Mouse (Mus musculus): ENCODE data around the gene Cd99l2.
"Not testable (repeated sequence)": the region's sequence is repeated elsewhere in the genome, so short reads cannot be mapped to it uniquely, and the experiment has no call there.

Cd99l2 gene

GRCm38 (mm10) chrX:71492634-71493278 lies at the start of gene Cd99l2:
TSS of gene Cd99l2 (minus strand) at chrX:71492849.
- in situ Hi-C loops (cut with MboI; ENCODE audit: low sequenced_read_pairs), result no loop called here

- in situ Hi-C loops (cut with MboI; ENCODE audit: low sequenced_read_pairs), result no loop called here
Measured at GRCm38 (mm10) chrX:71540821-71541510, 48.3 kb upstream of the Cd99l2 start.

- in situ Hi-C loops (cut with MboI; ENCODE audit: low sequenced_read_pairs), result no loop called here
Measured at GRCm38 (mm10) chrX:71537791-71538190, 45.1 kb upstream of the Cd99l2 start.

GRCm38 (mm10) chrX:71534102-71534501 lies 41.5 kb upstream of the Cd99l2 start:
- in situ Hi-C loops (cut with MboI; ENCODE audit: low sequenced_read_pairs), result no loop called here

GRCm38 (mm10) chrX:71532635-71533034 lies 40.0 kb upstream of the Cd99l2 start:
- in situ Hi-C loops (cut with MboI; ENCODE audit: low sequenced_read_pairs), result no loop called here

- in situ Hi-C loops (cut with MboI; ENCODE audit: low sequenced_read_pairs), result no loop called here
Measured at GRCm38 (mm10) chrX:71528646-71529045, 36.0 kb upstream of the Cd99l2 start.

- in situ Hi-C loops (cut with MboI; ENCODE audit: low sequenced_read_pairs), result no loop called here
Measured at GRCm38 (mm10) chrX:71528150-71528549, 35.5 kb upstream of the Cd99l2 start.

GRCm38 (mm10) chrX:71527461-71527860 lies 34.8 kb upstream of the Cd99l2 start:
- in situ Hi-C loops (cut with MboI; ENCODE audit: low sequenced_read_pairs), result no loop called here

GRCm38 (mm10) chrX:71525593-71526299 lies 33.1 kb upstream of the Cd99l2 start:
- in situ Hi-C loops (cut with MboI; ENCODE audit: low sequenced_read_pairs), result no loop called here

GRCm38 (mm10) chrX:71524310-71524709 lies 31.7 kb upstream of the Cd99l2 start:
- in situ Hi-C loops (cut with MboI; ENCODE audit: low sequenced_read_pairs), result no loop called here

- in situ Hi-C loops (cut with MboI; ENCODE audit: low sequenced_read_pairs), result no loop called here
Measured at GRCm38 (mm10) chrX:71522889-71523288, 30.2 kb upstream of the Cd99l2 start.

- in situ Hi-C loops (cut with MboI; ENCODE audit: low sequenced_read_pairs), result no loop called here
Measured at GRCm38 (mm10) chrX:71519252-71519651, 26.6 kb upstream of the Cd99l2 start.

GRCm38 (mm10) chrX:71506591-71506990 lies 13.9 kb upstream of the Cd99l2 start:
- in situ Hi-C loops (cut with MboI; ENCODE audit: low sequenced_read_pairs), result not testable (repeated sequence)

- in situ Hi-C loops (cut with MboI; ENCODE audit: low sequenced_read_pairs), result no loop called here
Measured at GRCm38 (mm10) chrX:71493279-71493656, 619 bp upstream of the Cd99l2 start.

GRCm38 (mm10) chrX:71491931-71492633 lies 567 bp downstream of the Cd99l2 start:
- in situ Hi-C loops (cut with MboI; ENCODE audit: low sequenced_read_pairs), result no loop called here

GRCm38 (mm10) chrX:71489353-71489752 lies 3.3 kb downstream of the Cd99l2 start:
- in situ Hi-C loops (cut with MboI; ENCODE audit: low sequenced_read_pairs), result no loop called here

GRCm38 (mm10) chrX:71482244-71482643 lies 10.4 kb downstream of the Cd99l2 start:
- in situ Hi-C loops (cut with MboI; ENCODE audit: low sequenced_read_pairs), result no loop called here

GRCm38 (mm10) chrX:71475992-71476391 lies 16.7 kb downstream of the Cd99l2 start:
- in situ Hi-C loops (cut with MboI; ENCODE audit: low sequenced_read_pairs), result no loop called here

- in situ Hi-C loops (cut with MboI; ENCODE audit: low sequenced_read_pairs), result no loop called here
Measured at GRCm38 (mm10) chrX:71475497-71475896, 17.2 kb downstream of the Cd99l2 start.

GRCm38 (mm10) chrX:71475084-71475483 lies 17.6 kb downstream of the Cd99l2 start:
- in situ Hi-C loops (cut with MboI; ENCODE audit: low sequenced_read_pairs), result no loop called here

GRCm38 (mm10) chrX:71474296-71474956 lies 18.2 kb downstream of the Cd99l2 start:
- in situ Hi-C loops (cut with MboI; ENCODE audit: low sequenced_read_pairs), result no loop called here
